Mouse (Mus musculus): ENCODE results near the gene Slc2a4. TPM values are rescaled to one million over a fixed set of nuclear protein-coding genes. Genes with fewer than 3 reads are reported as not detected.
"Not testable (repeated sequence)": the region's sequence is repeated elsewhere in the genome, so short reads cannot be mapped to it uniquely, and the experiment has no call there.

The Slc2a4 gene
- polyA plus RNA-seq, 1 experiment from 2014 or later, result 22.4 TPM

DNA sequence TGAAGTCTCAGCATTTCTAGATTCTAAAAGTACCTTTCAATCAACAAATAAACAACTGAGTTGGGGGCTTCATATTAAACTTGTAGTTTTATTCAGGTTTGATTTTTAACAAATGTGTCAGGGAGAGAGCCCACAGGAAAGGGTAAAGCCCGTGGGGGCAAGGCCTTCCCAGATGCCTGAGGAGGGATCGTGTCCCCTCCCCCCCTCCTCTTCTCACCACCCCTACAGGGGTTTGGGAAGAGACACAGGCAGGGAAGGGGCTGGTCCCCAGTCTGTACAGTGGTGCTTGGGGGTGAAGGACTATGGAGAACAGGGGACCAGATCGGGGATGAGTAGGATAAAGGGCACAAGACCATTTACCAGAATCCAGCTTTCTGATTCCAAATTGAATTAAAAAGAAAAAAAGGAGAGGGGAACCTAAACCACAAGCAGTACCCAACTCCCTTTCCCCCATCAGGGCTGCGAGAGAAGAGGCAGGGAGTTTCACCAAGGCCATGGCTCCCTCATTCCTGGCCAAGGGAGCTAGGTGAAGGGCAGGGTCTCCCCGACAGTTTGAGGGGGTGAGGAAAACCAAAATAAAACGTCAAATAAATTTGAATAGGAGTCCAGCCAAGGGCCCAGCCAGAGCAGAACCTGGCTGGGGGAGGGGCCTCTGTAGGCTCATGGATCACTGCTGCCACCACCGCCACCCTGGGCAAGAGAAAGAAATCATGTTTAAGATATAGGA is 31.2 kb downstream of the Slc2a4 start:
- H3K9me3 ChIP-seq (ENCODE audit: low read length); H3K4me2 ChIP-seq (replicated peaks; ENCODE audit: low read depth, low read length); H3K4me3 ChIP-seq (ENCODE audit: low read length); H3K27me3 ChIP-seq (ENCODE audit: insufficient read depth, low read length); H3K27ac ChIP-seq (ENCODE audit: low read length); ATAC-seq (ENCODE audit: low FRiP score, low TSS enrichment); H3K9ac ChIP-seq (replicated peaks; ENCODE audit: low read length): not testable (repeated sequence)
- H3K36me3 ChIP-seq (ENCODE audit: insufficient read depth, low read length), result peaks cover 49% of the 10 kb centered on the region
- WGBS, result 55% methylated on average over 7 of the region's 7 CpGs
- H3K4me1 ChIP-seq (ENCODE audit: insufficient read depth, low read length), result peaks cover 40% of the 10 kb centered on the region

DNA sequence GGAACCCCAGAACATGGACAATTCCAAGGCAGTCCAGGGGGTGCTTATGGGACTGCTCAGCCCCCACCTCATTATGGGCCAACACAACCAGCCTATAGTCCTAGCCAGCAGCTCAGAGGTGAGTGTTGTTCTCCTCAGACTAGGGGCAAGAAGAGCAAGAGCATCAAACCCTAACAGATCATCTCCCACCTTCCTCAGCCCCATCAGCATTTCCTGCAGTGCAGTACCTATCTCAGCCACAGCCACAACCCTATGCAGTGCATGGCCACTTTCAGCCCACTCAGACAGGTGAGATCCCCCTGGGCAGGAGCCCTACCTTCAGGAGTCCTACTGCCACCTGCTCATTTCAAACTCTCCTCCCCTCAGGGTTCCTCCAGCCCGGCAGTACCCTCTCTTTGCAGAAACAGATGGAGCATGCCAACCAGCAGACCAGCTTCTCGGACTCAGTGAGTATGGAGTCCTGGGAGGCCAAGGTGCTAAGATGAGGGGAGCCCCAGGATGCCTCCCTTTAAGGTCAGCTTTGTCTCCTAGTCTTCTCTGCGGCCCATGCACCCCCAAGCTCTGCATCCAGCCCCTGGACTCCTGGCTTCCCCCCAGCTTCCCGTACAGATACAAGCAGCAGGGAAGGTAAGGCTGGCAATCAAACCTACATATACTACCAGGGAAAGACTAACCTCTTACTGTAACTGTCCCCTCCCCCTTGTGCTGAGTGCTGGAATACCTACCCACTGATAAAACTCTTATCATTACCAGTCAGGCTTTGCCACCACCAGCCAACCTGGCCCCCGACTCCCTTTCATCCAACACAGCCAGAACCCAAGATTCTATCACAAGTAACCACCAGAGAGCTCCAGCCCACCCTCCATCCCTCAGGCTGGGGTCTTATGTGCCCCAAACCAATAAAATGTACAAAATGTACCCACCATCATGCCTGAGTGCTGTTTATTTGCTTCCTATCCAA is 32.0 kb downstream of the Slc2a4 start:
- Histone ChIP-seq H3K9me3 (ENCODE audit: low read length) (no peaks in the 10 kb centered on the region), H3K27me3 (ENCODE audit: insufficient read depth, low read length) (no peaks in the 10 kb centered on the region), H3K4me3 (ENCODE audit: low read length) (no peak overlapping the region), H3K4me2 (replicated peaks; ENCODE audit: low read depth, low read length) (no peak overlapping the region), H3K4me1 (ENCODE audit: insufficient read depth, low read length) (peaks cover 40% of the 10 kb centered on the region), H3K9ac (replicated peaks; ENCODE audit: low read length) (no peak overlapping the region), H3K36me3 (ENCODE audit: insufficient read depth, low read length) (peaks cover 57% of the 10 kb centered on the region), H3K27ac (ENCODE audit: low read length) (no peak overlapping the region)
- 65% methylated on average over 5 of the region's 5 CpGs for WGBS
- no peak for ATAC-seq (ENCODE audit: low FRiP score, low TSS enrichment)

DNA sequence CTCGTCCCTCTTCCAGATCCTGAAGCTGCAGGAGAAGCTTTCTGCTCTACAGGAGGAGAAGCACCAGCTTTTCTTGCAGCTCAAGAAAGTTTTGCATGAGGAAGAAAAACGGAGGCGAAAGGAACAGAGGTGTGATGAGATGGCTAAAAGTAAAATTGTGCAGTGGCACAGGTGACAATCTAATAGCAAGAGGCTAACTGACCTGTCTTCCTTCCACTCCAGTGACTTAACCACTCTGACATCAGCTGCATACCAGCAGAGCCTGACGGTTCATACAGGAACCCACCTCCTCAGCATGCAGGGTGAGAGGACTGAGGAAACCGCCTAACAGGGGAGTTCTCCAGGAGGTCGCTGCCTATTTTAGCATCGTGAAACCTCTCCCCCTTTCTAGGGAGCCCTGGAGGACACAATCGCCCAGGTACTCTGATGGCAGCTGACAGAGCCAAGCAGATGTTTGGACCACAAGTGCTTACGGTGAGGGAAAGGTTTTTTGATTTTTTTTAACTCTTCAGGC is 33.0 kb downstream of the Slc2a4 start:
- H3K27ac ChIP-seq (ENCODE audit: low read length), result 0 out of 2 replicates have a peak overlapping the region, but pooled peaks have one; percentile 78
- 36% methylated on average over 9 of the region's 9 CpGs for WGBS
- no peak for ATAC-seq (ENCODE audit: low FRiP score, low TSS enrichment)
- H3K4me2 ChIP-seq (replicated peaks; ENCODE audit: low read depth, low read length), result peak overlapping the region; percentile 79
- H3K27me3 ChIP-seq (ENCODE audit: insufficient read depth, low read length), result no peaks in the 10 kb centered on the region
- H3K4me3 ChIP-seq (ENCODE audit: low read length), result peak overlapping the region; percentile 88
- H3K36me3 ChIP-seq (ENCODE audit: insufficient read depth, low read length), result peaks cover 67% of the 10 kb centered on the region
- peak overlapping the region; percentile 83; the same call in 1 of the 2 replicates for H3K9ac ChIP-seq (replicated peaks; ENCODE audit: low read length)
- no peaks in the 10 kb centered on the region for H3K9me3 ChIP-seq (ENCODE audit: low read length)
- peaks cover 40% of the 10 kb centered on the region for H3K4me1 ChIP-seq (ENCODE audit: insufficient read depth, low read length)

- peaks cover 72% of the 10 kb centered on the region for H3K36me3 ChIP-seq (ENCODE audit: insufficient read depth, low read length)
- H3K9me3 ChIP-seq (ENCODE audit: low read length), result no peaks in the 10 kb centered on the region
- ATAC-seq (ENCODE audit: low FRiP score, low TSS enrichment), result no peak
- H3K4me3 ChIP-seq (ENCODE audit: low read length), result peak overlapping the region; percentile 88
- peaks cover 37% of the 10 kb centered on the region for H3K4me1 ChIP-seq (ENCODE audit: insufficient read depth, low read length)
- peak overlapping the region; percentile 83 for H3K9ac ChIP-seq (replicated peaks; ENCODE audit: low read length)
- WGBS, result under 1% methylated on average over 17 of the region's 17 CpGs
- H3K27me3 ChIP-seq (ENCODE audit: insufficient read depth, low read length), result no peaks in the 10 kb centered on the region
- peak overlapping the region; percentile 78 for H3K27ac ChIP-seq (ENCODE audit: low read length)
- H3K4me2 ChIP-seq (replicated peaks; ENCODE audit: low read depth, low read length), result peak overlapping the region; percentile 79
Measured at GRCm38 (mm10) chr11:69914372-69914764, 33.6 kb downstream of the Slc2a4 start.

GRCm38 (mm10) chr11:69913554-69914371 is 34.2 kb downstream of the Slc2a4 start, which contains the start of gene Gps2:
Gene Gps2 (plus strand): TSS chr11:69913888.
- peak within 1 kb of the TSS; percentile 88 for H3K4me3 ChIP-seq (ENCODE audit: low read length)
- peak within 1 kb of the TSS; percentile 83 for H3K9ac ChIP-seq (replicated peaks; ENCODE audit: low read length)
- peak within 1 kb of the TSS; percentile 79 for H3K4me2 ChIP-seq (replicated peaks; ENCODE audit: low read depth, low read length)
- H3K4me1 ChIP-seq (ENCODE audit: insufficient read depth, low read length), result peaks cover 32% of the 10 kb centered on the region
- peak; percentile 87 for ATAC-seq (ENCODE audit: low FRiP score, low TSS enrichment)
- WGBS, result under 1% methylated on average over 61 of the region's 61 CpGs
- H3K9me3 ChIP-seq (ENCODE audit: low read length), result no peaks in the 10 kb centered on the region
- H3K27ac ChIP-seq (ENCODE audit: low read length), result peak within 1 kb of the TSS; percentile 78
- H3K36me3 ChIP-seq (ENCODE audit: insufficient read depth, low read length), result peaks cover 75% of the 10 kb centered on the region
- H3K27me3 ChIP-seq (ENCODE audit: insufficient read depth, low read length), result no peaks in the 10 kb centered on the region

- H3K4me2 ChIP-seq (replicated peaks; ENCODE audit: low read depth, low read length), result peak overlapping the region; percentile 79
- H3K27ac ChIP-seq (ENCODE audit: low read length), result no peak overlapping the region
- H3K9me3 ChIP-seq (ENCODE audit: low read length), result no peaks in the 10 kb centered on the region
- no peaks in the 10 kb centered on the region for H3K27me3 ChIP-seq (ENCODE audit: insufficient read depth, low read length)
- peak overlapping the region; percentile 88 for H3K4me3 ChIP-seq (ENCODE audit: low read length)
- no peak for ATAC-seq (ENCODE audit: low FRiP score, low TSS enrichment)
- H3K4me1 ChIP-seq (ENCODE audit: insufficient read depth, low read length), result peaks cover 26% of the 10 kb centered on the region
- WGBS, result 76% methylated on average over 15 of the region's 15 CpGs
- H3K36me3 ChIP-seq (ENCODE audit: insufficient read depth, low read length), result peaks cover 77% of the 10 kb centered on the region
- H3K9ac ChIP-seq (replicated peaks; ENCODE audit: low read length), result no peak overlapping the region; the same call in 1 of the 2 replicates
Measured at GRCm38 (mm10) chr11:69912716-69913530, 35.1 kb downstream of the Slc2a4 start.

- peaks cover 26% of the 10 kb centered on the region for H3K4me1 ChIP-seq (ENCODE audit: insufficient read depth, low read length)
- 87% methylated on average over 6 of the region's 6 CpGs for WGBS
- no peaks in the 10 kb centered on the region for H3K27me3 ChIP-seq (ENCODE audit: insufficient read depth, low read length)
- H3K27ac ChIP-seq (ENCODE audit: low read length), result no peak overlapping the region
- no peaks in the 10 kb centered on the region for H3K9me3 ChIP-seq (ENCODE audit: low read length)
- peaks cover 77% of the 10 kb centered on the region for H3K36me3 ChIP-seq (ENCODE audit: insufficient read depth, low read length)
- no peak for ATAC-seq (ENCODE audit: low FRiP score, low TSS enrichment)
- H3K4me3 ChIP-seq (ENCODE audit: low read length), result no peak overlapping the region
- H3K9ac ChIP-seq (replicated peaks; ENCODE audit: low read length), result no peak overlapping the region
- H3K4me2 ChIP-seq (replicated peaks; ENCODE audit: low read depth, low read length), result no peak overlapping the region
Measured at GRCm38 (mm10) chr11:69911701-69912100, 36.3 kb downstream of the Slc2a4 start.

- no peaks in the 10 kb centered on the region for H3K27me3 ChIP-seq (ENCODE audit: insufficient read depth, low read length)
- no peak for ATAC-seq (ENCODE audit: low FRiP score, low TSS enrichment)
- H3K4me1 ChIP-seq (ENCODE audit: insufficient read depth, low read length), result peaks cover 22% of the 10 kb centered on the region
- H3K9me3 ChIP-seq (ENCODE audit: low read length), result no peaks in the 10 kb centered on the region
- no peak overlapping the region for H3K4me2 ChIP-seq (replicated peaks; ENCODE audit: low read depth, low read length)
- no peak overlapping the region for H3K4me3 ChIP-seq (ENCODE audit: low read length)
- H3K36me3 ChIP-seq (ENCODE audit: insufficient read depth, low read length), result peaks cover 82% of the 10 kb centered on the region
- no peak overlapping the region for H3K27ac ChIP-seq (ENCODE audit: low read length)
- H3K9ac ChIP-seq (replicated peaks; ENCODE audit: low read length), result no peak overlapping the region
- 91% methylated on average over 17 of the region's 17 CpGs for WGBS
Measured at GRCm38 (mm10) chr11:69910781-69911560, 37.0 kb downstream of the Slc2a4 start.

Data from kidney, embryonic 16.5 days (tissue).